Mouse (Mus musculus): ENCODE results near the gene Ror2.

DNA sequence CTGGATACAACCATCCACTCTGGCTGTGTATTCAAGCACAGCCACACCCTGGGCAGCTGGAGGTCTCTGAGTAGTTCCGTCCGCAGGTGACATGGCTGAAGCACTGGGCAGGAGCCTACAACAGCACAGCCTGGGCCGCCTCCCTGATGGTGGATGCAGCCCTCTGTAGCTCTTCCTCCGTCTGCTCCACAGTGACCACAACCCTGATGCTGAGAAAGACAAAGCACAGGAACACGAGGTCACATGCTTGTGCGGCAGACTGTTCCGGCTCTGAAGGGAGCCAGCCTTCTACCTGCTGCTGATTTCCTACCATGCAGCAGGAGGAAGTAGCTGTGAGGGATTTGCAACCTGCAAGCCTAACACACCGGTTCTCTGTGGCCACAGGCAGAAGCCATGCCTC lies 47.8 kb upstream of the Ror2 start:
- no peak for TF ChIP-seq GATA1 (IDR thresholded peaks at IDR 0.05; ENCODE audit: borderline replicate concordance, low read length)
- TF ChIP-seq FLI1 (IDR thresholded peaks at IDR 0.05; ENCODE audit: low read length), result no peak

Measured in megakaryocyte, embryonic 14.5 days (primary cell).